Mouse (Mus musculus) adrenal gland, adult 18-20 months (tissue): Measurements from ENCODE around the gene Elp4. TPM values are rescaled to one million over a fixed set of nuclear protein-coding genes. Genes with fewer than 3 reads are reported as not detected.

Experiments used
- DNase-seq, 2 experiments: peaks; one replicate each; pipeline ENCODE4 v3.0.0; 2021 to 2022; ENCODE audit warnings: low spot score in 2 of 2
- total RNA-seq, 2 experiments: library from RNA; stranded (reverse); gene quantifications; 1 replicate in 1 of 2; 2 replicates in 1 of 2; pipeline ENCODE4 v1.2.3; 2021

Elp4 gene
- total RNA-seq, 2 experiments from 2014 or later, result 11.3 to 12.9 TPM

DNA sequence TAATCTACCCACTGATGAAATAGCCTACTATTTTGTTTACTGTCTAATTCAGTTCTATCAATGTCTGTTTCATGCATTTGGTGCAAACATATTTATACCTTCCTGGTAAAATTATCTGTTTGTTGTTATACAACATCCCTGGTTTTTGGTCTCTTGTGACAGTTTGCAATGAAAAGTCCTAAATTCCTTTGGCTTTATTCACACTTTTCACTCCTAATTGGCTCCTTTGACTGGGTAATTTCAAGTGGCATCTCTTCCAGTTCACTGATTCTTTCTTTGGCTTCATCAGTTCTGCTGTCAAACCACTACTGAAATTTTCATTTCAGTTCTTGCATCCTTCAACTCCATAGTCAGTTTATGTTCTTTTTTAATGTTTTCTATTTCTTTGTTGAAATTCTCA lies 168.2 kb downstream of the Elp4 start:
- no peak for DNase-seq

DNA sequence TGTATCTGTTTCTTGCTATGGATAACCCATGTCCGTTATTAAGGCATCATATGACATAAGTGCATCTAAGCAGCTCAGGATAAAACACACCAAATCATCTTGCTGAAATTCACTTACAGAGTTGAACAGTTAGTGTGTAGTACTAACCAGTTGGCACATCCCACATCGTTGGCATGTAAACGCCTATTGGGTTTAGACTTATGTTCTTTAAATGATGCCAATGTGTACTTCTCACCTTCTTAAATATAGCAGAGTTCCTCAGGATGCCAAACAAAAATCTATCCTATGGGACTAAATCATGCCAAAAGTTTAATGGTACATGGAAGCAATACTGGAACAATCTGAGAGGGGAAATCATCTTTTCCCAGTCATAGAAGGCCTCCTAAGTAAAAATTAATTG lies 173.7 kb downstream of the Elp4 start:
- DNase-seq, result no peak

DNA sequence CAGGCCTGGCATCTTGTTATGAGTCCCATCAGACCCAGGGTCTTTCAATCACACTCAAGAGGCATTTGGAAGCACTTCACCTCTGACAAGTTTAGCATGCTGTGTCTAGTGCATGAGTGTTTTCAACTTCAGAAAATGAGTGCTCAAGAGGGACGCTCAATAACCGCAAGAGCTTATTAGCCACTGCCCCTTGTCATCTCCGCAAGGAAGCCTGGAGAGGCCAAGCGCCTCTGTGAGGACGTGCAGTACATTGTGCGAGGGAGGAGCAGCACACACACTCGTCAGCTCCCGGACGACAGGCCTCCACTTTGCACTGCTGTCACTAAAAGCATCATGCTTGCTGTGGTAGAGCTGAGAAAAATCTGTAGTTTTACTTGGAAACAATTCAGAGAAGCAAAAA lies 177.7 kb downstream of the Elp4 start:
- DNase-seq, result no peak

DNA sequence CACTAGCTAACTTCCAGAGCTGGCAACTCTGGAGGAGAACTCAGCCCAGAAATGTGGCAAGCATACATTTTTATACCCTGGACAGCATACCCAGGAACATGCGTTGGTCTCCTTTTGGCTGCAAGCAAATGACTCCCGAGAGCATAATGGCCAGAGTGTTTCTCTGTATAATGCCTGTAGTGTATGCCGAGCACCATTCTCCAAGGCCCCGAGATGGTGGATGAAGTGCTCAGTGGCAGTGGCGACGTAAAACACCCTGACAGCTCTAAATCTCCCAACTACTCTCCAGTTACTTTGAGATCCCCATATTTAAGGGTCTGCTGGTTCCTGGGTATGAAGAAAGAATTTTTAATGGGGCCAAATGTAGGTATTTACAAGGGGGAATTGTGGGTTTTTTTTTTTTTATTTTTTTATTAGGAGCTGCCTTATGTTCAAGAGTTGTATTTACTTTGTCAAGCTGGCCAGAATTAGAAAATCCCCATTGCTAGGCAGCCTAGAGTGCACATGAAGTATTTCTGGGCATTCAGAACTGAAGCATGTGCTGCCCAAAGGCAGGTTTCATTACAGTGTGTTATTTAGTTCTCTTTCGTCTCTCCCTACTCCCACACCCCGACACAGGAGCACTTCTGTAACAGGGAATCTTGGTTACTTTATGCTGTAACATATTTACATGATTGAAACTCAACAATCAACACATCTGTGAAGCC lies 188.8 kb downstream of the Elp4 start:
- DNase-seq, result no peak

DNA sequence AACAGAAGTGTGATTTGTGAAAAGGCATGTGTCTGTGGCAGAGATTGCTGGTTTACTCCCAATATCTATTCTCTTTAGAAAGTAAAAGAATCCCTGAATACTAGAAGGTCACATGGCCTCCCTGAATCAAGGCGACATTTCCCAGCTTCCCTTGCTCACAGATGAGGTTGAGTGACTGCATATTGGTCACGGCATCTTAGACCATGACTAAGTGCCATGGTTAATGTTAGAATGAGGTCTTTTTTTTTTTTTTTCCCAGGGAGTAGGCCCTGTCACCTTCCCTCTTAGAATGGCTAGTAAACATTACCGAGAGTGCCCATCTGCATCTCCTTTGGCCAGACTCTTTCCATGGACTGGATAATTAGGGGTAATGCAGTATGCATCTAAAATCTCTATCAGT lies 193.9 kb downstream of the Elp4 start:
- DNase-seq, result no peak

DNA sequence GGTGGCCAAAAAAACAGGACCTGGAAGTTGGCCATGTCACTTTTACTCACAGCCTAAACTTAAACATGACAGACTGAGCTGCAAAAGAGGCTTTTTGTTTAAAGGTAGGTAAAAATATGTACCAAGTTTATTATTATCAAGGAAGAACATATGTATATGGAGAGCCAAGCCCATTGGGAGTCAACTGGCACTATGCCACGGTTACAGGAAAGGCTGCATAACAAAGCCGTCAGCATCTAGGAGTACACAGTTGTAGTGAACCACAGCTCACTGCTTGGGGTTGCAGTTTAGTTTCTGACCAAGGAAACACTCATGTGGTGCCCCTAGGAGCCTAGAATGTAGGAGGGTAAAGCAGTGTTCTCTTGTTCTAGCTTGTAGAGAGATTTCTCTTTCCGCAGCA lies 195.2 kb downstream of the Elp4 start:
- no peak for DNase-seq

DNA sequence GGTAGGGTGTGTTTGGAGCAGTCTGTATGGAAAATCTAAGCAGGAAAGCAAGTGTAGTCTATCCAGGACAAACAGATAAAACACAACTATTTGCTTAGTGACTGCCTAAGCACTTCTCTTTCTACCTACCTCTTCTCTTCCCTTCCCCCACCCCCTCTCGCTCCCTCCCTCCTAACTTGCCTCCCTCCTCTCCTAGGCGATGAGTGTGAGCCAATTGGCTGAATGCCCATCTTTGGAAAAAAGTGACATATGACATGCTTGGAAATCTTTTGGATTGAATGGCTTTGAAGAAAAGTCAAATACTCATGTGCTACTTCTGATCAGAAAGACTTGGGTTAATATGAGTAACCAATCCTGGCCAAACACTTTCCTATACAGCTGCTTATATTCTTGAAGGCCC lies 199.0 kb downstream of the Elp4 start:
- DNase-seq, result no peak

DNA sequence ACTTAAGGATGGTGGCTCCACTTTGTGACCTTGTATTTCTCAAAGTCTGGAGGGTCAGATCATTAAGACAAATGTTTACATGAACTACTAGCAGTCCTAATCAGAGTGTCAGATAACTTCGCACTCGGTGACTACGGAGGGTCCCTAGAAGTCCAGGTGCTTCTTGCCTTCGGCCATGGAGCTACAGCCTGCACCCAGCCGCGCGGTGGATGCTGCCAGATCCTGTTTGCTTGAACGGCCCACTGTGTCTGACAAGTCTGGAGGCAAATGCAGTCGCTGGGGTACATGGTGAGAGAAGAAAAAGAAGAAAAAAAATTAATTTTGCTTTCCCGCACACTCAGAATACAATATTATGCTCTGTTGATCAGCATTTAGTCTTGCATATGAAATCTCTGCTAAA lies 201.8 kb downstream of the Elp4 start:
- no peak for DNase-seq

DNA sequence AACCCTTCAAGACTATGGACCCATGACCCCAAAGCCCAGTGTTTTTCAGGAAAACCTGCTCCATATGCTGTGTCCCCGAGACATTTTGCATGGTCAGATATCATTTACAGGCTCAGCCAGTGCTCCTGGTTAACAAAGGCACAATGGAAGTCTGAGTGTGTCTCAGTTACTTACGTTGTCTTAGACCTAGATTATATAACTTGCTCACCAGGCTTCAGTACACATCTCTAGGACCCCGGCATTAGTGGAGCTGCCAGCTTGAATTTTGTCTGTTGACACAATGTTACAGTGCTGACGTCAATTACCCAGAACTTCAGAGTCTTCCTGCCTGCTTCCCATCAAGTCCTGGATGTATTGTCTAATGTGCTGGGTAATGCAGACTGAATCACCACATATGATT lies 202.6 kb downstream of the Elp4 start:
- no peak for DNase-seq

DNA sequence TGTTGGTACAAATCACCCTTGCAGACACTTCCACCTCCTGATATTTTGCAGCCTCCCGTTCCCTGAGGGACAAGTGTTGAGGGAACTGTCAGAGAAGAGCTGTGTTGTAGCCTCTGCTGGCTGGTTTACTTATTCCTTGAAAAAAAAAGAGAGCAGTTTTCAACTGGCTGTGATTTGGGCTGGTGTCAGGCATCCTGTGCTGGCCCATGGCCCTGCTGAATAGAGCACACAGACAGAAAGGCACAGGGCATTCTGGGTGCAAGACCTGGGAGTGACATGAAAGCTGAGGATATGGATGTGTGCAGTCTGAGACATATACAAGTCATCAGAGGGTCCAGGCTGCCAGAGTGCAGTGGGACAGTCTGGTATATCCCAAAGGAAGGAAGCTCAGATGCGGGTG lies 205.7 kb downstream of the Elp4 start:
- DNase-seq, result no peak

DNA sequence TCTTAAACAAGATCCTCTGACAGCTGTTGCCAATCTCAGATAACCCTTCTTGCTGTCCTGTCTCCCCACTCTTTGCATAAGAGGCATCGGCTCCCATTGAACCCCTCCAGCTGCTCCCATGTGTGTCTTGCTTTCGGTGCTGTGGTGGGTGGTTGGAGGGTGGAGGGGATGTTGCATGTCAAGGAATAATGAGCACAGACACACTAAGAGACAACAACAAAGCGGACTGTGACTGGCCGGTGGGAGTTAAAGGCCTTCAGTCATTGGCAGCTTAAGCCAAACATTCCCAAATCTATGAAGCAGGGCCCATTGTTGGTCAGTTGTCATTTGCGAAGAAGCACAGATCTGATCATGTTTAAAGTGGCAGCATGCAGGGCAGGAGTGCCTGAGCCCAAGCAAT lies 206.6 kb downstream of the Elp4 start:
- DNase-seq, result no peak

DNA sequence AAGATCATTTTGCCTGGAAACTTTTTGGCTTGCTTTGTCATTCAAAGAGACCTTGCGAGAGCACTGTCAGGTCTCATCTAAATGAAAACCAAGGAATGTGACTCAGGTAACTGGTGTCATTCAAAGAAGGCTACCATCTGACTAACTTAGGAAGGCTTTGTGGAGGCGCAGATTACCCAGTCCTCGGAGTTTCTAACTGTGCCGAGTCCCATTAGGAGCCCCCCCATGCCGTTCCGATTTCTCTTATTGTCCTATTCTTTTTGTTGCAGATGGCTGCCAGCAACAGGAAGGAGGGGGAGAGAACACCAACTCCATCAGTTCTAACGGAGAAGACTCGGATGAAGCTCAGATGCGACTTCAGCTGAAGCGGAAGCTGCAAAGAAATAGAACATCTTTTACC lies 213.1 kb downstream of the Elp4 start:
- no peak for DNase-seq

DNA sequence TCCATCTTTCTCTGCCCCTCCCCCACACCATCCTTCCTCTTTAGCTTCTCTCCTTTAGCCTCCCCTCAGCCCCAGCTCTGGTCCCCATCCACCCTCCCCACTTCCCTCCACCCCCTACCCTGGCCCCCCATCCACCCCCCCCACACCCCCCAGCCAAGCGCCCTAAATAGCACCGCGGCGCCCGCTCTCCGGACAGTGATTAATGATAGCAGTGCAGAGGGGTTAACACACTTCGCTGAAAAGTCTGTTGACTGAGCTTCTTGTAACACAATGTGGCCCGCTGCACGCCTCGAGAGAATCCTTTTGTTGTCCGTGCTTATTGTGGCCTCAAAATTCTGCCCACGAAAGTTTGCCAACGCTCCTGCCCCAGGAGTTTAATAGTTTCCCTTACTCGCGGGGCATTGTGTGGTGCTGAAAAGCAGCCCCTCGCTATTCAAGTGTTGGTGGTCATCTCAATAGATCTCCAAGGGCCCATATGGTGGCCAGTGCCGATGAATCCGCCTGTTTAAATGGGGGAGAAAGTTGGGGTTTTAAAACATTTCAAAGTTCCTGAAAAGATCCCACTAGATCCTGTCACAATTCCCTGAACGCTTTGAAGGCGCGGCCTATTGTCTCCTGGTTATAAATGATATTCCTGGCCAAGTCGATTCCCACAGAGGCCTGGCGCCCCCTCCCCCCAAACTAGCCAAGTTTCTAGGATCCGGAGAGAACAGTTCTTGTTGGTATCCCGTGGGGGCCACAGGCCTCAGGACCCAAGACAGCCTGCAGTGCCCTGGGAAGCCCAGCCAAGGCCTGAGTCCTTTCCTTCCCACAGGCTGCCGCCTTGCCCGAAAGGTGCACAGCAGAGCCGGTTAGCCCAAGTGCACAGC lies 214.4 kb downstream of the Elp4 start:
- DNase-seq, result no peak

DNA sequence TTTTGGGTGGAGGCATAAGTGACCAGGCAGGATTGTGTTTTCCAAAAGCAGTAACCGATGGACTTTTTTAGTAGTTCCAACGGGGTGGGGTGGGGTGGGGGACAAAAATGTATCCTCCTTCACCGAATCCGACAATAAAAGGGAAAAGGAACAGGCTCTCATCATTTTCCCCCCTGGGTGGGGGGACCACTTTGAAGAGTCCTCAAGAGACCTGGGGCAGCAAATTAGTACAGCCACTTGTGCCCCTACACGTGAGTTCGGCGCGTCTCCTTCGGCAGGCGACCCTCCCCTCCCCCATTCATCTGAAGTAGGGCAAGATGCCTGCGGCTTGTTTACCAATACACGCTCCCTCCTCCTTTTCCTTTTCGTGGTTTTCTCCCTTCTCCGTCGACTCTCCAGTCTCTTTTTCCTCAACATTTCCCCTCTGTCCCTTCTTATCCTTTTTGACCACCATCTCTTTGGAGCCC lies 215.0 kb downstream of the Elp4 start:
- DNase-seq, result no peak

DNA sequence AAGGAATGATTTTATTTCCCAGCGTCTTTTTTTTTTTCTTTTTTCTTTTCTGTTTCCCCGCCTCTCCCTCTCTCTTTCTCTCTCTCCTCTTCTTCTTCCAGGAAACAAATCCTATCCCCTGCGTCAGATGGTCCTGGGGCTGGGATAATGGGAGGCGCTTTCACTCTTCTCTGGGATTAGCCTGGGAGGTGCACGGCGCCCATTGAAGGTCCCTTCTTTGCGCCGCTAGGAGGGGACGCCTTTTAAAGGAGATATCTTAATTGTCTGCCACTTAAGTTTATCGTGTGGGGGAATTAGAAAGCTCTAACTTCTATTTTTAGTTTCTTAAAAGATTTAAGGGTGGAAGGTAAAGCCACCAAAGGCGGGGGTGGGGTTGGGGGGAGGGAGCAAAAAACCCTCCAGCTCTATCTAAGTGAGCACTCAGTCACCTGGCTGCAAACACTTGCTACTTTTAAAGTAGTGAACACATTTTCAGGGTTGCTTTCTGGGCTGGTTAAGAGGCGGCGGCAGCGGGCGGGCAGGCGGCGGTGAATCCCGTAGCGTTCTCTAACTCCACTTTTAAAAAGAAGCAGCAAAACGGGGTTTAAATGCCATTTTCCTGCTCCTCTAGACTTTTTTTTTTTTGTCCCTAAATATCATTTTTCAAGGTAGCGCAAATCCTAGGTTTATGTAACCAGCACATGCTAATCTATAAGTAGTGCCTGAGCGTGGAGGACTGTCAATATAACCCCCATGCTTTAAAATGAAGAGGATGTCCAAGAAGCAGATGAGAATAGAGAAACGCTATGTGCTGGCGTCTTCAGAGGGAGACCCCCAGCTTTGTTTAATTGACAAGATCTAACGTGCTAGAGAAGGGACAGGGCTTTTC lies 215.7 kb downstream of the Elp4 start:
- DNase-seq, result no peak

DNA sequence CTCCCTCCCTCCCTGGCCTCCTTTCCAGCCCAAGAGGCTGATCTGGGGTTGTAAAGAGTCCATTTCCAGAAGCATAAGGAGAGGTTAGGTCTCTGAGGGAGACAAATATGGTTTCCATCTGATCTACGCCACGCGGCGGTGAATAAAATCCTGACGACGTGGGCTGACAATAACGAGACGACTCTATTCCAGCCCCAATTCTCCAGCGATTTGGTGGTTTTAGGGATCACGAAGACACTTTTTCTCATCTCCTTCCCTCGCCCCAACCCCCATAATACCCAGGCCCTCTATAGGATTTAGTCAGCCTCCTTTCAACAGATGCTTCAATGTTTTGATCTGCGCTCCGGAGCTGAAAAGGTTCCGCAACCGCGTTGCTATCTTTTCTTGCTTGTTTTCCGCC lies 216.4 kb downstream of the Elp4 start:
- DNase-seq, result no peak

DNA sequence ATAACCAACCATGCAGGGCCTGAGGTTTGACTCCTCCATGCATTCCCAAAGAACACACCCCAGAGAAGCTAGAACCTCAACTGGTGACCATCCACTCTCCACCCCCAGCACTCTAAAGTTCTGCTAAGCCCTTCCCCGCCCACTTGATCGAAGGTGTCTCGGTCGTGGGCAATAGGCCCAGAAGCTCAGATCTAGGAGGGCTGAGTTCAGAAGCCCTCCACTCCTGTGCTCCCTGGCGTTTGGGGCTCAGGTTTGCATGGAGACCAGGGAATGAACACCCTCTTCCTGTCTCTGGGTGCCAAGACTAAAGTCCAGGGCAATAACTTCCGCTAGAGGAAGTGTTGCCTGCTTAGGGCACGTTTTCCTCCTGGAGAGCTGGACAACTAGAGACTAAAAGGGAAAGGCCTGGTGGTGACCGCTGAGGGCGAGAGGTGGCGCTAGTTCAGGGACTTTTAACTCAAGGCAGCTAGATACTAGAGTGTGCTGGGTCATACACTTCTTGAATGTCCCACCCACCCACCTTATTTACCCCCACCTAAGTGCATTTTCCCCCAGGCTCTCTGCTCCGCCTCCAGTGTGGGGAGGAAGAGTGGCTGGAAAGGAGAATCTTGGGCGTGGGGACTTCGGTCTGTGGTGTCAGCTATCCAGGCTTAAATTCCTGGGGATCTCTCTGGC lies 216.9 kb downstream of the Elp4 start:
- no peak for DNase-seq

DNA sequence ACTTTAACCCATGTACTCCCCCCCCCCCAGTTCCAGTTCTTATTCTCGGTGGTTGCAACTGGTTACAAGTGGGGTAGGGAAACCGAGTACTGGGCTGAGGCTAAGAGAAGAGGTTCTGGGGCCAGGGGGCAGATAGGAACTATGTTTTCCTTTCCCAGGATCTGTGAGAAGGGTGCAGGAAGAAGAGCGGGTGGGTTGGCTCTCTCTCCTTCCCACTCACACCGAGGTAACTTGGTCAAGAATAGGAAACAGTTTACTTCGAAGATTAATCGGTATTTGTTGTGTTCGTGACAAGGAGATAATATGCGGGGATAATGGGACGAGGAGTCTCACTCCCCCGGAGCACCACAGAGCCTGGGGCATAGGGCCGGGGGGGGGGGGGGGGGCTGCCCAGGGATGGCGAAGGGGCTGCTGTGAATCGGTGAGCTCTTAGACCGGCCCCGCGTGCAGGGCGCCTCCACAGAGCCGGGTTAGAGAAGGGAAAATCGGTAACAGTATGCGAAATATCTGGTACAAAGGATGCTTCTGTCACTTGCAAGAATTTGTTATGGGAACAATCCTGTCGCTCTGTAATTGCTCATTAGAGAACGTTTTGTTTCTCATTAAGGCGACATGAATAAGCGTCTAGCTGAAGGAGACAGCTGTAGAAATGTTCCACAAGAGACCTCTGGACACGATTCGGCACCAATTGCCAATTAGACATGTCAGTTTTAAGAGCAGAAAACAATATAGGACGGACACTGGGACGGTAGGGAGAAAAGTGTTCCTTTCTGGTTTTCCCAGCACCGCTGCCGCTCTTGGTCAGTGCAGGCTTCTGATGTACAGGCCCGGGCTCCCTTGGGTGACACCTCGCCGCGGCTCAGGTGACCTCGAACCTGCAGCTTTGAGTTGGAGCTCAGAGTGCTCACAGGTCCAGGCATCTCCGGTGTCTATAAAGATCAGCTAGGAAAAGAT lies 217.7 kb downstream of the Elp4 start:
- no peak for DNase-seq

DNA sequence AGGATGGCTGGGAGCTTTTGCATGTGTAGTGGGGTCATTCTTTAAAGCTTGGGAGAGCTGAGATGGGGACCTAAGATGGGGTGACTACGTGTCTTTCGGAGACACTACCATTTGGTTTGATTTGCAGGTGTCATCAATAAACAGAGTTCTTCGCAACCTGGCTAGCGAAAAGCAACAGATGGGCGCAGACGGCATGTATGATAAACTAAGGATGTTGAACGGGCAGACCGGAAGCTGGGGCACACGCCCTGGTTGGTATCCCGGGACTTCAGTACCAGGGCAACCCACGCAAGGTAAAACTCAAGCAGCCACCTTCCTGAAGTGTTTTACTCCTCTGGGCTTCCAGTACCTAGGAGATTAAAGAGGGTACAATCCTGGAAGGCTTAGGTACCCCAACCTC lies 218.7 kb downstream of the Elp4 start:
- no peak for DNase-seq
